Mouse (Mus musculus) cortical plate, adult 2 months (tissue): Measurements from ENCODE around the gene Zbtb22.

ENCODE experiments used
- CTCF ChIP-seq: fragments of 200-500 bp; IDR thresholded peaks from 2 replicates; pipeline ENCODE4 v1.5.1; 2011; ENCODE audit warnings: mild to moderate bottlenecking, control low read depth, low read length; ENCODE audit not compliant: insufficient read depth; ENCODE audit errors: extremely low read depth
- POLR2A ChIP-seq: fragments of 200-500 bp; IDR thresholded peaks from 2 replicates; pipeline ENCODE4 v1.6.1; 2011; ENCODE audit warnings: mild to moderate bottlenecking, low read length, control low read depth; ENCODE audit not compliant: insufficient read depth; ENCODE audit errors: extremely low read depth

DNA sequence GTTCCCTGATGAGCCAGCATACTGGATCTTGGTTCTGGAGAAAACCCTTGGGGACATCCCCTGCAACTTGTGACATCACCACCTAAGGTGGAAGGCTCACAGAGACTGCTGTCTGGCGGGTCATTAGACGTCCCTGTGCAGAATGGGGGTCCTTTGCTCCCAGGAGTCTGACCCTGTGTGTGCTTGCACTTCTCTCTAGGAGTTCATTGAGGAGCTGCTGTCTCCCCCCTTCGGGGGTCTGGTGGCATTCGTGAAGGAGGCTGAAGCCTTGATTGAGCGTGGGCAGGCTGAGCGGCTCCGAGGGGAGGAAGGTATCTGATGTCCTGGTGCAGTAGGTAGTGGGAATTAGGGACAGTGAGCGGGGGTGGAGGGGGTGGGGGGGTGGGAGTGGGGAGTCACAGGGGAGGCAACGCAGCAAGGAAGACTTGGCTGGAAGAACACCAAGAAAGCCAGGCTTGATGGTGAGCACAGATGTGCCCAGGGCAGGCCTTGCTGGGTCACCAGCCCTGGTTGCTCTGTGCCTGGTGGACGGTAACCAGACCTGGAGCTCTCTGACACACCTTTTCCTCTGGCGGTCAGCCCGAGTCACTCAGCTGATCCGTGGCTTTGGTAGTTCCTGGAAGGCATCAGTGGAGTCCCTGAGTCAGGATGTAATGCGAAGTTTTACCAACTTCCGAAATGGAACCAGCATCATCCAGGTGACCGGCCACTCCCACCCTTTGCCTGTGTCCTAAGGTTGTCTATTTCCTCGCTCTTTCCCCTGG, 49.6 kb downstream of the Zbtb22 start:
- TF ChIP-seq CTCF (no peak), POLR2A (no peak)
